Mouse (Mus musculus): ENCODE measurements at regions not wholly inside any gene's neighbourhood (a gene's known extent, or its start where the extent isn't known, plus 50 kb on each side); places are given as distances from the start of the nearest gene placed in this dataset.

DNA sequence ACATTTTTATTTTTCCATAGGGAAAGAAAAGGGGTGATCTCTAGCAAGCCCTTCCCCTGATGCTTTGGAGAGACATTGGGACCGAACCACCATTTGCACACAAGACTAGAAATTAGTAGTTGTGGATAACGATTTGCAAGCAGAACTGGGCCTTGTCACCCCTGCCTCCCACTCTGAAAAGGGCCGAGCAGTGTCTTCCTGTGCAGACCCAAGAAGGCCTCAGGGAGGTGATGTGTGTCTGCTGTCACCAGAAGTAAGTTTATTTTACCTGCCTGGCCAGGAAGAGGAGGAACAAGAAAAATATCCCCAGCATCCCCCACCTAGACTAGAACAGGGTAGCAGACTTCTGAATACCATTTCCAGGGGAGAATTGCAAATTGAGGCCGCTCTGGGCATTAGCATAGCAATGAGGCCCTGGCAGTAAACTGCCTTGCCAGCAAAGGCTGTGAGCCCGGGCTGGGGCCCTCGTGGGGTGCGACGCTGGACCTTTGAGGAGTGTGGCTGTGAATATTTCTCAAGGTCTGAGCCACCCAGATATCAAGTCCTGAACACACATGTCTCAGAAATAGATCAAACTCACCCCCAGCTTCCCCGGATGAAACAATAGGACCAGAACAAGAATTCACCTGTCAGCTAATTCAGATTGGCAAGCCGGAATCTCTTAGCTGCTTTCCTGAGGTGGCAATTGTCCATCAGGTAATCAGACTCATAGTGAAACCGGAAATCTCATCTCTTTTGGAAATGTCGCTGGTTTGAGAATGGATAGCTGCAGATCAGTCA, 470.4 kb downstream of the Vrk1 start:
- WGBS = 16% methylated on average over 12 of the region's 12 CpGs
- Histone ChIP-seq H3K9ac (ENCODE audit: low read depth, low read length) (0 out of 2 replicates have a peak overlapping the region, but pooled peaks have one; percentile 46), H3K4me3 (ENCODE audit: low read depth, low read length) (no peak overlapping the region), H3K4me1 (ENCODE audit: control insufficient read depth, insufficient read depth, low read length) (peaks cover 35% of the 10 kb centered on the region), H3K27me3 (ENCODE audit: control insufficient read depth, insufficient read depth, low read depth, low read length) (peaks cover 6% of the 10 kb centered on the region; the same call in 1 of the 2 replicates), H3K27ac (ENCODE audit: low read length) (peak overlapping the region; percentile 76), H3K4me2 (ENCODE audit: low read length) (no peak overlapping the region), H3K36me3 (ENCODE audit: control insufficient read depth, insufficient read depth, low read length) (no peaks in the 10 kb centered on the region), H3K9me3 (replicated peaks; ENCODE audit: control insufficient read depth, low read length, poor library complexity, severe bottlenecking) (no peaks in the 10 kb centered on the region)
- no peak for ATAC-seq

DNA sequence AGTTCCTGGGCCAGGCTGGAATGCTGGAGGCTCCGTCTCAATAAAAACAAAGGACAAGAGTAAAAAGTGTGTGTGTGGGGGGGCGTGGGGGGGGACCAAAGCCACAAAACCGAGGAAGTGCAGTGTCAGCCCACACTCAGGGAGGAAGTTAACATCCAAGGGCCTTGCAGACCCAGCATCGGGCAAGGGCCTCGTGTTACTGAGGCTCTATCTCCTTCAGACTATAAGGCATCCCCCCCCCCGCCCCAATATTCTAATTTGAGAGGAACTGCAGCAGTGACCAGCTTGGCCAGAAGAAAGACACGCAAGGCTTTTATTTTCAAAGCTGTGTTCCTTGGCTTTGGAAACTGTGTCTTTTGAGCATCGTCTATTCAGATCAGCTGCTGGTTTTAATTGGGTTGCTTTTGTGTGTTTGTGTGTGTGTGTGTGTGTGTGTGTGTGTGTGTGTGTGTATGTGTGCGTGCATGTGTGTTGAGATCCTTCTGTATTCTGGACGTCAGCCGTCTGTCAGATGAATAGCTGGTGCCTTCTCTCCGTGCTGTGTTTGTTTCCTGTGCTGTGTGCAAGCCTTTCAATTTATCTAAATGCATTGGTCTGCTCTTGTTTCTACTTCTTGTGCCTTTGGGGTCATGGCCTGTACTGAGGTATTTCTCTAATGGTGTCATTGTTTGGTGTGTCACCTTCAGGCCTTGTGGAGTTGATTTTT, 491.7 kb downstream of the Vrk1 start:
- ATAC-seq = no peak
- Histone ChIP-seq H3K27me3 (ENCODE audit: control insufficient read depth, insufficient read depth, low read depth, low read length) (no peaks in the 10 kb centered on the region), H3K4me3 (ENCODE audit: low read depth, low read length) (no peak overlapping the region), H3K9ac (ENCODE audit: low read depth, low read length) (no peak overlapping the region), H3K9me3 (replicated peaks; ENCODE audit: control insufficient read depth, low read length, poor library complexity, severe bottlenecking) (no peaks in the 10 kb centered on the region), H3K4me2 (ENCODE audit: low read length) (no peak overlapping the region), H3K4me1 (ENCODE audit: control insufficient read depth, insufficient read depth, low read length) (no peaks in the 10 kb centered on the region), H3K36me3 (ENCODE audit: control insufficient read depth, insufficient read depth, low read length) (no peaks in the 10 kb centered on the region), H3K27ac (ENCODE audit: low read length) (no peak overlapping the region)
- WGBS = 38% methylated on average over 12 of the region's 12 CpGs

- Histone ChIP-seq H3K4me3 (ENCODE audit: low read depth, low read length) (no peak overlapping the region), H3K9me3 (replicated peaks; ENCODE audit: control insufficient read depth, low read length, poor library complexity, severe bottlenecking) (no peaks in the 10 kb centered on the region), H3K27me3 (ENCODE audit: control insufficient read depth, insufficient read depth, low read depth, low read length) (no peaks in the 10 kb centered on the region), H3K36me3 (ENCODE audit: control insufficient read depth, insufficient read depth, low read length) (no peaks in the 10 kb centered on the region), H3K9ac (ENCODE audit: low read depth, low read length) (no peak overlapping the region), H3K27ac (ENCODE audit: low read length) (no peak overlapping the region), H3K4me2 (ENCODE audit: low read length) (no peak overlapping the region), H3K4me1 (ENCODE audit: control insufficient read depth, insufficient read depth, low read length) (no peaks in the 10 kb centered on the region)
- ATAC-seq = no peak
- 94% methylated on average over 8 of the region's 8 CpGs for WGBS
Observed at GRCm38 (mm10) chr12:106504285-106504684, 494.3 kb downstream of the Vrk1 start.

DNA sequence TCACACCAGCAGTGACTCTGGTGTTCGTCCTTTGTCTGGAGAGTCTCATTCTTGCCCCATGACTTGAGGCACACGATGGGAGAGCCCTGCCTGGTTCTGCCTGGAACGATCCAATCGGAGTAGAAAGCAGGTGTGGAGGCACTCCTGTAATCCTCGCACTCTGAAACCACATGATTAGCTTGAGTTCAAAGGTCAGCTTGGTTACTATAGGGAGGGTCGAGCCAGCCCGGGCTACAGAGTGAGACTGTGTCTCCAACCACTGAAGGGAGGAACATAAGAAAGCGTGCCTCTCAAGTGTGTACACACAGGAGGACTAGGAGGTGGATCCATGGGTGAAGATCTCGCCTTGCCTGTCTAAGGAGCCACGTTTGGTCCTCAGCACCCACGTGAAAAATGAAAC, 504.0 kb downstream of the Vrk1 start:
- no peak for ATAC-seq
- Histone ChIP-seq H3K27ac (ENCODE audit: low read length) (no peak overlapping the region), H3K36me3 (ENCODE audit: control insufficient read depth, insufficient read depth, low read length) (no peaks in the 10 kb centered on the region), H3K27me3 (ENCODE audit: control insufficient read depth, insufficient read depth, low read depth, low read length) (no peaks in the 10 kb centered on the region; the same call in 1 of the 2 replicates), H3K9me3 (replicated peaks; ENCODE audit: control insufficient read depth, low read length, poor library complexity, severe bottlenecking) (no peaks in the 10 kb centered on the region), H3K4me2 (ENCODE audit: low read length) (no peak overlapping the region), H3K4me1 (ENCODE audit: control insufficient read depth, insufficient read depth, low read length) (no peaks in the 10 kb centered on the region; the same call in 1 of the 2 replicates), H3K4me3 (ENCODE audit: low read depth, low read length) (no peak overlapping the region), H3K9ac (ENCODE audit: low read depth, low read length) (no peak overlapping the region)
- WGBS = 68% methylated on average over 11 of the region's 11 CpGs

- Histone ChIP-seq H3K4me2 (ENCODE audit: low read length) (no peak overlapping the region), H3K4me3 (ENCODE audit: low read depth, low read length) (no peak overlapping the region), H3K9me3 (replicated peaks; ENCODE audit: control insufficient read depth, low read length, poor library complexity, severe bottlenecking) (no peaks in the 10 kb centered on the region), H3K9ac (ENCODE audit: low read depth, low read length) (no peak overlapping the region), H3K4me1 (ENCODE audit: control insufficient read depth, insufficient read depth, low read length) (no peaks in the 10 kb centered on the region; the same call in 1 of the 2 replicates), H3K36me3 (ENCODE audit: control insufficient read depth, insufficient read depth, low read length) (no peaks in the 10 kb centered on the region), H3K27ac (ENCODE audit: low read length) (no peak overlapping the region), H3K27me3 (ENCODE audit: control insufficient read depth, insufficient read depth, low read depth, low read length) (no peaks in the 10 kb centered on the region; the same call in 1 of the 2 replicates)
- peak; percentile 21; the same call in 1 of the 2 replicates for ATAC-seq
- 56% methylated on average over 17 of the region's 17 CpGs for WGBS
Observed at GRCm38 (mm10) chr12:106515257-106515788, 505.3 kb downstream of the Vrk1 start.

DNA sequence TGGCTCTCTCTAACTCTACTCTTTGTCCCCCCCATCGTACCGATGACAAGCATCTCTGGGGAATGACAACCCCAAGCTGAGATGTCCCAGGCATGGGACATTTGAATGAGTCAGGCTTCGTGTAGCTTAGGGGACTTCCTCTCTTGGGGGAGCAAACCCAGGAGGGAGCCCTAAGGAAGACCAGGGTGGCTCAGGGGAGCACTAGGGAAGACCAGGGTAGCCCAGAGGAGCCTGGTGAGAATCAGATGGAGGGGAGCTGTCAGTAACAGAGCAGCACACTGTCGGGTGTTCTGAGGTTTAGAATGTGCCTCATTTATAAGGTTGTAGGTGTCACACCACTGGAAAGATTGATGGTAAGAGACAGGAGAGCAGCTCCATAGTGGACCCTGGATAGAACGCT, 509.1 kb downstream of the Vrk1 start:
- ATAC-seq = no peak
- H3K4me1 ChIP-seq (ENCODE audit: control insufficient read depth, insufficient read depth, low read length) = no peaks in the 10 kb centered on the region; the same call in 1 of the 2 replicates
- no peaks in the 10 kb centered on the region for H3K36me3 ChIP-seq (ENCODE audit: control insufficient read depth, insufficient read depth, low read length)
- no peak overlapping the region for H3K4me3 ChIP-seq (ENCODE audit: low read depth, low read length)
- no peaks in the 10 kb centered on the region for H3K9me3 ChIP-seq (replicated peaks; ENCODE audit: control insufficient read depth, low read length, poor library complexity, severe bottlenecking)
- no peak overlapping the region for H3K9ac ChIP-seq (ENCODE audit: low read depth, low read length)
- WGBS = 69% methylated on average over 5 of the region's 5 CpGs
- H3K27me3 ChIP-seq (ENCODE audit: control insufficient read depth, insufficient read depth, low read depth, low read length) = no peaks in the 10 kb centered on the region
- H3K27ac ChIP-seq (ENCODE audit: low read length) = no peak overlapping the region
- H3K4me2 ChIP-seq (ENCODE audit: low read length) = no peak overlapping the region

DNA sequence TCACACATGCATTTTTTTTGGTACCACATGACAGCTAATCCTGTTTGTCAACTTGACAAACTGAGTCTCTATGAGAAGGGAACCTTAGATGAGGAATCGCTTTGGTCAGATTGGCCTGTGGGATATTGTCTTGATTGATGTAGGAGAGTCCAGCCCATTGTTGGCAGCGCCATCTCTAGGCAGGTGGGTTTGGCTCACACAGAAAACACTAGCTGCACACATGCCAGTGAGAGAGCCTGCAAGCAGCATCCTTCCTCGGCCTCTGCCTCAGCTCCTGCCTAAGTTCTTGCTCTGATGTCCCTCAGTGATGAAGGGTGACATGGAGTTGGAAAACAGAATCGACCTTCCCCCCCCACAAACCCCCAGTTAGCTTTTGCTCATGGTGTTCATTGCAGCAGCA, 514.4 kb downstream of the Vrk1 start:
- 75% methylated on average over 4 of the region's 4 CpGs for WGBS

GRCm38 (mm10) chr12:106527116-106527515, 517.1 kb downstream of the Vrk1 start:
- Histone ChIP-seq H3K4me3 (ENCODE audit: low read depth, low read length) (no peak overlapping the region), H3K9ac (ENCODE audit: low read depth, low read length) (no peak overlapping the region), H3K27ac (ENCODE audit: low read length) (no peak overlapping the region), H3K9me3 (replicated peaks; ENCODE audit: control insufficient read depth, low read length, poor library complexity, severe bottlenecking) (no peaks in the 10 kb centered on the region), H3K36me3 (ENCODE audit: control insufficient read depth, insufficient read depth, low read length) (no peaks in the 10 kb centered on the region), H3K27me3 (ENCODE audit: control insufficient read depth, insufficient read depth, low read depth, low read length) (no peaks in the 10 kb centered on the region), H3K4me1 (ENCODE audit: control insufficient read depth, insufficient read depth, low read length) (peaks cover 17% of the 10 kb centered on the region), H3K4me2 (ENCODE audit: low read length) (no peak overlapping the region)
- no peak for ATAC-seq
- WGBS = 65% methylated on average over 8 of the region's 8 CpGs

More for the DNA sequence above, 514.4 kb downstream of the Vrk1 start:
- Histone ChIP-seq H3K9ac (ENCODE audit: low read depth, low read length) (no peak overlapping the region), H3K4me1 (ENCODE audit: control insufficient read depth, insufficient read depth, low read length) (peaks cover 14% of the 10 kb centered on the region), H3K9me3 (replicated peaks; ENCODE audit: control insufficient read depth, low read length, poor library complexity, severe bottlenecking) (no peaks in the 10 kb centered on the region), H3K27me3 (ENCODE audit: control insufficient read depth, insufficient read depth, low read depth, low read length) (no peaks in the 10 kb centered on the region), H3K4me3 (ENCODE audit: low read depth, low read length) (no peak overlapping the region), H3K36me3 (ENCODE audit: control insufficient read depth, insufficient read depth, low read length) (no peaks in the 10 kb centered on the region), H3K27ac (ENCODE audit: low read length) (no peak overlapping the region), H3K4me2 (ENCODE audit: low read length) (no peak overlapping the region)
- ATAC-seq = no peak

Data from midbrain, embryonic 16.5 days (tissue).